Mouse (Mus musculus) spleen, adult 2 months (tissue): Measurements from ENCODE around the gene Lamb1.

Experiments
- CTCF ChIP-seq: fragments of 200-500 bp; IDR thresholded peaks from 2 replicates; pipeline ENCODE4 v1.5.1; 2011; ENCODE audit warnings: mild to moderate bottlenecking, inconsistent platforms; ENCODE audit not compliant: insufficient read depth, insufficient read length, insufficient replicate concordance; ENCODE audit errors: extremely low read depth
- POLR2A ChIP-seq: fragments of 200-500 bp; IDR thresholded peaks from 2 replicates; pipeline ENCODE4 v1.6.1; 2011; ENCODE audit warnings: low read depth, low read length, inconsistent platforms

DNA sequence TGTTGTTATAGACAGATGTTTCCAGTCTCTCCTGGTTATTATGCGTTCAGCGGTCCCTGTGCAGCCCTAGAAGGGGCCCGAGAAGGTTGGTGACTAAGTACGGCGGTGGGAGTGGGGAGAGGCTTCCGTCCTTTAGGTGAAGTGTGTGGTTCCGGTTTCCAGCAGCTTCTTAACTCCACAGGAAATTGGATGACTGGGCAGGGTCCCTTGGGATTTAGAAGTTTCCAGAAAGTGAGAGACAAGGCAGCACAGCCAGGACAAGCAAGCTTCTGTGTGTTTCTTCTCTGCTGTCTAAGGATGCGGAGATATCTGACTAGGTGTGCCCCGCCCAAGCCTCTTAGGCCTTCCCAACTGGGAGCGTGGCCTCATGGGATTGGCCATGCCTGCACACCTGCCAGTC lies 10.4 kb downstream of the Lamb1 start:
- TF ChIP-seq CTCF (no peak), POLR2A (no peak)
